Mouse (Mus musculus): Measurements from ENCODE around the gene Srsf3. TPM values are rescaled to one million over a fixed set of nuclear protein-coding genes. Genes with fewer than 3 reads are reported as not detected.

Gene Srsf3
- polyA plus RNA-seq, 1 experiment from 2014 or later: 784 TPM

GRCm38 (mm10) chr17:29092497-29092896 is 60.1 kb downstream of the Srsf3 start:
- DNase-seq (ENCODE audit: low spot score): no peak

More at GRCm38 (mm10) chr17:29092497-29092896, 60.1 kb downstream of the Srsf3 start:
- H3K27ac ChIP-seq (ENCODE audit: low read depth, low read length): no peak overlapping the region
- peaks cover 16% of the 10 kb centered on the region for H3K27me3 ChIP-seq (ENCODE audit: control insufficient read depth, insufficient read depth, low read length)
- peaks cover 14% of the 10 kb centered on the region for H3K4me1 ChIP-seq (ENCODE audit: control insufficient read depth, insufficient read depth, low read length)
- H3K9ac ChIP-seq (ENCODE audit: low read length): no peak overlapping the region
- no peak for ATAC-seq (ENCODE audit: insufficient read depth, low FRiP score, low TSS enrichment)
- no peaks in the 10 kb centered on the region for H3K36me3 ChIP-seq (ENCODE audit: control insufficient read depth, insufficient read depth, low read length)
- H3K4me3 ChIP-seq (ENCODE audit: low read depth, low read length): no peak overlapping the region
- no peak overlapping the region for H3K4me2 ChIP-seq (ENCODE audit: low read depth)
- H3K9me3 ChIP-seq (ENCODE audit: control insufficient read depth, low read length): no peaks in the 10 kb centered on the region
- 61% methylated on average over 5 of the region's 5 CpGs for whole genome bisulfite sequencing

Other genes with a start within 250 kb of the Srsf3 start
- 9.0 and 9.3 TPM in 2 replicates for gene Brpf3, start 231.5 kb upstream of the Srsf3 start, polyA plus RNA-seq (2014; fragmentation: Nextera tagmentation; extraction: Ambion mirVana)
- gene Pnpla1, start 174.2 kb upstream of the Srsf3 start, polyA plus RNA-seq (2014; fragmentation: Nextera tagmentation; extraction: Ambion mirVana): not detected in 2 replicates
- 0.15 and 0.23 TPM in 2 replicates for gene 4930539E08Rik, start 117.3 kb upstream of the Srsf3 start, polyA plus RNA-seq (2014; fragmentation: Nextera tagmentation; extraction: Ambion mirVana)
- gene Pxt1, start 88.8 kb upstream of the Srsf3 start, polyA plus RNA-seq (2014; fragmentation: Nextera tagmentation; extraction: Ambion mirVana): not detected in 2 replicates
- gene Kctd20, start 80.7 kb upstream of the Srsf3 start, polyA plus RNA-seq (2014; fragmentation: Nextera tagmentation; extraction: Ambion mirVana): 109 and 118 TPM in 2 replicates
- gene Stk38, start 24.6 kb upstream of the Srsf3 start, polyA plus RNA-seq (2014; fragmentation: Nextera tagmentation; extraction: Ambion mirVana): 141 and 145 TPM in 2 replicates
- gene Cdkn1a, start 58.3 kb downstream of the Srsf3 start, polyA plus RNA-seq (2014; fragmentation: Nextera tagmentation; extraction: Ambion mirVana): 35.0 and 45.3 TPM in 2 replicates
- gene Rab44, start 81.5 kb downstream of the Srsf3 start, polyA plus RNA-seq (2014; fragmentation: Nextera tagmentation; extraction: Ambion mirVana): 0.39 and 0.44 TPM in 2 replicates
- 3.3 and 4.4 TPM in 2 replicates for gene Cpne5, start 205.5 kb downstream of the Srsf3 start, polyA plus RNA-seq (2014; fragmentation: Nextera tagmentation; extraction: Ambion mirVana)
- gene Ppil1, start 231.6 kb downstream of the Srsf3 start, polyA plus RNA-seq (2014; fragmentation: Nextera tagmentation; extraction: Ambion mirVana): 152 and 165 TPM in 2 replicates
- 62.2 and 69.4 TPM in 2 replicates for gene BC004004, start 236.2 kb downstream of the Srsf3 start, polyA plus RNA-seq (2014; fragmentation: Nextera tagmentation; extraction: Ambion mirVana)

All from neural tube, embryonic 11.5 days (tissue).